Mouse (Mus musculus) kidney, adult 9 months (tissue): ENCODE measurements around the gene Dis3l2.

ENCODE experiments used
- DNase-seq: peaks from one replicate; pipeline ENCODE4 v3.0.0; 2022

Gene Dis3l2

GRCm38 (mm10) chr1:86733160-86733821 is 29.7 kb downstream of the Dis3l2 start:
- no peak for DNase-seq

GRCm38 (mm10) chr1:86736414-86736813 is 32.8 kb downstream of the Dis3l2 start:
- no peak for DNase-seq

- DNase-seq, result no peak
Measured at GRCm38 (mm10) chr1:86742896-86743295, 39.3 kb downstream of the Dis3l2 start.

GRCm38 (mm10) chr1:86747034-86747433 is 43.4 kb downstream of the Dis3l2 start:
- no peak for DNase-seq

GRCm38 (mm10) chr1:86750094-86750493 is 46.5 kb downstream of the Dis3l2 start:
- no peak for DNase-seq

GRCm38 (mm10) chr1:86753416-86753815 is 49.8 kb downstream of the Dis3l2 start:
- DNase-seq, result no peak

- no peak for DNase-seq
Measured at GRCm38 (mm10) chr1:86754335-86754734, 50.7 kb downstream of the Dis3l2 start.

- DNase-seq, result no peak
Measured at GRCm38 (mm10) chr1:86758091-86758490, 54.5 kb downstream of the Dis3l2 start.

- no peak for DNase-seq
Measured at GRCm38 (mm10) chr1:86762161-86762560, 58.6 kb downstream of the Dis3l2 start.

- no peak for DNase-seq
Measured at GRCm38 (mm10) chr1:86801241-86801640, 97.6 kb downstream of the Dis3l2 start.

- DNase-seq, result no peak
Measured at GRCm38 (mm10) chr1:86811756-86812155, 108.1 kb downstream of the Dis3l2 start.

GRCm38 (mm10) chr1:86822266-86822665 is 118.7 kb downstream of the Dis3l2 start:
- no peak for DNase-seq

- DNase-seq, result peak; percentile 20
Measured at GRCm38 (mm10) chr1:86834351-86834987, 130.9 kb downstream of the Dis3l2 start.

- no peak for DNase-seq
Measured at GRCm38 (mm10) chr1:86834988-86835387, 131.4 kb downstream of the Dis3l2 start.

- DNase-seq, result no peak
Measured at GRCm38 (mm10) chr1:86850754-86851153, 147.1 kb downstream of the Dis3l2 start.

GRCm38 (mm10) chr1:86858876-86859275 is 155.3 kb downstream of the Dis3l2 start:
- peak; percentile 10 for DNase-seq

- DNase-seq, result no peak
Measured at GRCm38 (mm10) chr1:86859371-86859770, 155.8 kb downstream of the Dis3l2 start.

GRCm38 (mm10) chr1:86873745-86874144 is 170.1 kb downstream of the Dis3l2 start:
- no peak for DNase-seq

- DNase-seq, result no peak
Measured at GRCm38 (mm10) chr1:86878743-86879142, 175.1 kb downstream of the Dis3l2 start.

- DNase-seq, result no peak
Measured at GRCm38 (mm10) chr1:86879547-86879946, 175.9 kb downstream of the Dis3l2 start.

GRCm38 (mm10) chr1:86887060-86887459 is 183.5 kb downstream of the Dis3l2 start:
- DNase-seq, result no peak

GRCm38 (mm10) chr1:86912481-86912880 is 208.9 kb downstream of the Dis3l2 start:
- no peak for DNase-seq

- DNase-seq, result no peak
Measured at GRCm38 (mm10) chr1:86913896-86914295, 210.3 kb downstream of the Dis3l2 start.

GRCm38 (mm10) chr1:86914697-86915096 is 211.1 kb downstream of the Dis3l2 start:
- DNase-seq, result no peak
